Mouse (Mus musculus): ENCODE measurements around the gene Vmn2r61. TPM values are rescaled to one million over a fixed set of nuclear protein-coding genes. Genes with fewer than 3 reads are reported as not detected.

Gene Vmn2r61
- not detected for polyA plus RNA-seq (2017; shearing (Covaris generic))

DNA sequence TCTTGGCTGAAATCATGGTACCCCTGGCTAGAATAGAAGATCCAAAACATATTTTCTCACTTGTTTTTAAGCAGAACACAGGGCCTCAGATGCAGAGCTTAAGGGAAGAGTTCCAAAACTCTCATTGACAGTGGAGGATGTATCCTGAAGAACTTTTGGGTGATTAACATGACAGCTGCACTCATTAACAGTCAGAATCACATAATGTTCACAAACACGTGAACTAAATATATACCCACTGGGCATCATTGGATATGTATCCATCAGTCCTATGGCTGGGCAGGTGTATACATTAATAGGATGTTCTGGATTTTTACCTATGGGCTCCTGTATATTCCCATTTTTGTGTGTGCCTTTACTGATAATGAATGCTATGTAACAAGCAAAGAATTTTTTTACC is at the start of gene Vmn2r61:
Vmn2r61 (plus strand) TSS at position 301 of the 400 bp plus-strand sequence.

Other genes starting within 250 kb of the Vmn2r61 start
- gene Vmn2r59, start 201.0 kb upstream of the Vmn2r61 start, polyA plus RNA-seq (2017; shearing (Covaris generic)): not detected
- gene Vmn2r60, start 152.3 kb upstream of the Vmn2r61 start, polyA plus RNA-seq (2017; shearing (Covaris generic)): 0.06 TPM
- not detected for gene 4933421I07Rik, start 188.1 kb downstream of the Vmn2r61 start, polyA plus RNA-seq (2017; shearing (Covaris generic))
- gene Zfp141, start 245.7 kb downstream of the Vmn2r61 start, polyA plus RNA-seq (2017; shearing (Covaris generic)): 32.4 TPM

Data from activated CD4-positive, CD25-positive, alpha-beta regulatory T cell, adult 9 weeks (primary cell).